Mouse (Mus musculus) C2C12 (cell line): Measurements from ENCODE around the gene Znrd1as. TPM values are rescaled to one million over a fixed set of nuclear protein-coding genes. Genes with fewer than 3 reads are reported as not detected.

Experiments
- H3K27me3 ChIP-seq: one replicate; pipeline ENCODE4 v1.6.1; 2011; ENCODE audit not compliant: control insufficient read depth, insufficient read depth, insufficient read length
- H3K36me3 ChIP-seq: one replicate; pipeline ENCODE4 v1.6.1; 2011; ENCODE audit not compliant: control insufficient read depth, insufficient read depth
- H3K4me3 ChIP-seq: one replicate; pipeline ENCODE4 v1.5.1; 2011; ENCODE audit warnings: mild to moderate bottlenecking, control low read depth; ENCODE audit not compliant: poor library complexity, insufficient read depth, severe bottlenecking
- H3K79me2 ChIP-seq: one replicate; pipeline ENCODE4 v1.6.1; 2011; ENCODE audit not compliant: control insufficient read depth, insufficient read depth
- H3K79me3 ChIP-seq: one replicate; pipeline ENCODE4 v1.6.1; 2011; ENCODE audit warnings: low read depth, control low read depth
- H3ac ChIP-seq: one replicate; pipeline ENCODE3; 2011; ENCODE audit warnings: low read depth; ENCODE audit not compliant: control insufficient read depth, insufficient read length
- CEBPB ChIP-seq: IDR thresholded peaks from one replicate; pipeline ENCODE4 v1.6.1; 2011; ENCODE audit warnings: low read depth, mild to moderate bottlenecking, control low read depth, moderate library complexity
- CTCF ChIP-seq: IDR thresholded peaks from one replicate; pipeline ENCODE4 v1.5.1; 2011; ENCODE audit not compliant: control insufficient read depth, insufficient read depth, insufficient read length
- FOSL1 ChIP-seq: IDR thresholded peaks from one replicate; pipeline ENCODE4 v1.8.0; 2011; ENCODE audit warnings: mild to moderate bottlenecking, low read length; ENCODE audit not compliant: poor library complexity, insufficient read depth, severe bottlenecking
- MAX ChIP-seq: IDR thresholded peaks from one replicate; pipeline ENCODE4 v1.6.1; 2011; ENCODE audit warnings: mild to moderate bottlenecking, control low read depth
- MYOD1 ChIP-seq: IDR thresholded peaks from one replicate; pipeline ENCODE4 v1.6.1; 2011; ENCODE audit warnings: low read depth; ENCODE audit not compliant: control insufficient read depth, insufficient read length
- MYOG ChIP-seq: IDR thresholded peaks from one replicate; pipeline ENCODE4 v1.6.1; 2011; ENCODE audit not compliant: control insufficient read depth, insufficient read length; ENCODE audit errors: extremely low read depth
- USF1 ChIP-seq: IDR thresholded peaks from one replicate; pipeline ENCODE4 v1.6.1; 2011; ENCODE audit warnings: low read depth, mild to moderate bottlenecking, control low read depth, moderate library complexity
- polyA plus RNA-seq: library from polyadenylated mRNA; unstranded; fragments of >200 nt; fragmentation: generic; extraction: Trizol; gene quantifications from one replicate; pipeline ENCODE4 v1.2.1, GENCODE M21; 2012; ENCODE audit warnings: missing spikeins

The Znrd1as gene
- polyA plus RNA-seq, 1 experiment: 3.2 TPM

- H3K4me3 ChIP-seq: no peak overlapping the region
- H3K36me3 ChIP-seq: peaks cover 50% of the 10 kb centered on the region
These were observed 5.3 kb upstream of the Znrd1as start for GRCm38 (mm10) chr17:36953062-36953461.

GRCm38 (mm10) chr17:36958884-36959283 is 492 bp downstream of the Znrd1as start:
- peaks cover 37% of the 10 kb centered on the region for H3K79me2 ChIP-seq
- peaks cover 25% of the 10 kb centered on the region for H3K36me3 ChIP-seq
- H3K4me3 ChIP-seq: peak overlapping the region; percentile 63
- peaks cover 15% of the 10 kb centered on the region for H3K79me3 ChIP-seq
- H3K27me3 ChIP-seq: no peaks in the 10 kb centered on the region
- peak overlapping the region; percentile 78 for H3ac ChIP-seq
- TF ChIP-seq USF1 (no peak), CEBPB (no peak), MYOD1 (no peak), CTCF (no peak), MYOG (no peak), FOSL1 (no peak), MAX (no peak)

More at GRCm38 (mm10) chr17:36953062-36953461, 5.3 kb upstream of the Znrd1as start:
- Histone ChIP-seq H3K27me3 (no peaks in the 10 kb centered on the region), H3ac (no peak overlapping the region), H3K79me3 (peaks cover 34% of the 10 kb centered on the region), H3K79me2 (peaks cover 47% of the 10 kb centered on the region)
- TF ChIP-seq CTCF (no peak), MYOG (no peak), CEBPB (no peak), FOSL1 (no peak), MAX (no peak), MYOD1 (no peak), USF1 (no peak)

- TF ChIP-seq FOSL1: no peak
- TF ChIP-seq CEBPB: no peak
- no peak for TF ChIP-seq CTCF
- TF ChIP-seq MYOD1: no peak
- no peak for TF ChIP-seq MAX
- no peak for TF ChIP-seq USF1
- no peak for TF ChIP-seq MYOG
- Histone ChIP-seq H3K27me3 (no peaks in the 10 kb centered on the region), H3K4me3 (no peak overlapping the region), H3K79me3 (peaks cover 13% of the 10 kb centered on the region), H3K79me2 (peaks cover 32% of the 10 kb centered on the region), H3ac (no peak overlapping the region), H3K36me3 (peaks cover 8% of the 10 kb centered on the region)
These were observed 2.7 kb downstream of the Znrd1as start for GRCm38 (mm10) chr17:36961125-36961524.

- H3ac ChIP-seq: no peak overlapping the region
- TF ChIP-seq CEBPB: no peak
- TF ChIP-seq MYOD1: no peak
- no peak for TF ChIP-seq MAX
- no peak for TF ChIP-seq FOSL1
- no peak for TF ChIP-seq USF1
- no peak for TF ChIP-seq MYOG
- no peak for TF ChIP-seq CTCF
- H3K79me3 ChIP-seq: no peaks in the 10 kb centered on the region
- no peaks in the 10 kb centered on the region for H3K79me2 ChIP-seq
- H3K27me3 ChIP-seq: no peaks in the 10 kb centered on the region
- no peak overlapping the region for H3K4me3 ChIP-seq
- H3K36me3 ChIP-seq: no peaks in the 10 kb centered on the region
These were observed 8.5 kb downstream of the Znrd1as start for GRCm38 (mm10) chr17:36966875-36967274.

- H3K79me3 ChIP-seq: no peaks in the 10 kb centered on the region
- H3K36me3 ChIP-seq: no peaks in the 10 kb centered on the region
- H3K4me3 ChIP-seq: no peak overlapping the region
- TF ChIP-seq MYOG: no peak
- no peak for TF ChIP-seq MYOD1
- TF ChIP-seq CTCF: no peak
- TF ChIP-seq MAX: no peak
- no peak for TF ChIP-seq USF1
- no peak for TF ChIP-seq FOSL1
- no peak for TF ChIP-seq CEBPB
- H3ac ChIP-seq: no peak overlapping the region
- no peaks in the 10 kb centered on the region for H3K27me3 ChIP-seq
- no peaks in the 10 kb centered on the region for H3K79me2 ChIP-seq
These were observed 12.0 kb downstream of the Znrd1as start for GRCm38 (mm10) chr17:36970316-36970890.

GRCm38 (mm10) chr17:36971172-36971850 is 12.9 kb downstream of the Znrd1as start:
- Histone ChIP-seq H3K27me3 (no peaks in the 10 kb centered on the region), H3K79me2 (no peaks in the 10 kb centered on the region), H3ac (no peak overlapping the region), H3K36me3 (no peaks in the 10 kb centered on the region), H3K4me3 (no peak overlapping the region), H3K79me3 (no peaks in the 10 kb centered on the region)
- TF ChIP-seq MYOD1: no peak
